Mouse (Mus musculus) liver, embryonic 15.5 days (tissue): ENCODE results near the gene Akr1c13. TPM values are rescaled to one million over a fixed set of nuclear protein-coding genes. Genes with fewer than 3 reads are reported as not detected.
"Not testable (repeated sequence)": the region's sequence is repeated elsewhere in the genome, so short reads cannot be mapped to it uniquely, and the experiment has no call there.

ENCODE experiments used
- ATAC-seq: fragments of 200-750 bp; cut with Nextera tagmentation; 2 replicates; pipeline ENCODE4 v1.8.0; 2017; ENCODE audit warnings: moderate number of reproducible peaks, mild to moderate bottlenecking, moderate library complexity; ENCODE audit not compliant: insufficient read depth
- H3K27ac ChIP-seq: fragments of 300-500 bp; sonication (generic); replicated peaks from 2 replicates; pipeline ENCODE4 v1.5.1; 2015; ENCODE audit warnings: mild to moderate bottlenecking, inconsistent platforms
- H3K27me3 ChIP-seq: fragments of 300-500 bp; sonication (generic); 2 replicates; pipeline ENCODE4 v1.6.1; 2015; ENCODE audit warnings: mild to moderate bottlenecking, inconsistent platforms
- H3K36me3 ChIP-seq: fragments of 300-500 bp; sonication (generic); replicated peaks from 2 replicates; pipeline ENCODE4 v1.6.1; 2015; ENCODE audit warnings: moderate library complexity, mild to moderate bottlenecking, inconsistent platforms
- H3K4me1 ChIP-seq: fragments of 300-500 bp; sonication (generic); replicated peaks from 2 replicates; pipeline ENCODE4 v1.6.1; 2015; ENCODE audit warnings: inconsistent platforms
- H3K4me2 ChIP-seq: fragments of 300-500 bp; sonication (generic); 2 replicates; pipeline ENCODE4 v1.6.1; 2015; ENCODE audit warnings: moderate library complexity, mild to moderate bottlenecking, inconsistent platforms
- H3K4me3 ChIP-seq: fragments of 300-500 bp; sonication (generic); replicated peaks from 2 replicates; pipeline ENCODE4 v1.5.1; 2015; ENCODE audit warnings: mild to moderate bottlenecking, inconsistent platforms
- H3K9ac ChIP-seq: fragments of 300-500 bp; sonication (generic); 2 replicates; pipeline ENCODE4 v1.6.1; 2015; ENCODE audit warnings: moderate library complexity, mild to moderate bottlenecking, inconsistent platforms
- H3K9me3 ChIP-seq: fragments of 300-500 bp; sonication (generic); replicated peaks from 2 replicates; pipeline ENCODE4 v1.6.1; 2016; ENCODE audit warnings: inconsistent platforms
- WGBS: fragments of 180-500 bp; shearing (Covaris S2); methylation state at CpG from one replicate; pipeline ENCODE4 v1.1.7; 2015; ENCODE audit warnings: mixed read lengths; ENCODE audit not compliant: insufficient replicate concordance; 5-methylcytosine and 5-hydroxymethylcytosine counted together
- polyA plus RNA-seq: library from polyadenylated mRNA; unstranded; fragments of >200 nt; fragmentation: Nextera tagmentation; extraction: Ambion mirVana; gene quantifications from 2 replicates; pipeline ENCODE4 v1.2.1, GENCODE M21; 2015

Gene Akr1c13
- polyA plus RNA-seq = 44.6 and 46.3 TPM in 2 replicates

DNA sequence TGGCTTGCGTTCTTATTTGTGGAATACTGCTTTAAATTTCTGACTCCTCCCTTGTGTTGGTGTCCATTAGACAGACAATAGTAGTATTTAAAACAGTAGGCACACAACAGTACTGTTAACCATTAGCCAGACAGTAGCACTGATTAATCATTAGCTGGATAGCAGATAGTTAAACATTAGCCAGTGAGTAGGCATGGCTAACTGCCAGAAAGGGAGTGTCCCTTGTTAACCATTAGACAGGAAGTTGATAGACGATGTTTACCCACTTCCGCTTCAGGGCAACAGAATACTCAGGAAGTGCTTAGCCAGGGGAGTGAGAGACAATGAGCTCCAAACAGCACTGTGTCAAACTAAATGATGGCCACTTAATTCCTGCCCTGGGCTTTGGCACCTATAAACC lies at the start of gene Akr1c13:
Gene Akr1c13, plus strand, starts transcription at position 247 of the 400 bp plus-strand sequence.
- peak within 1 kb of the TSS; percentile 43 for H3K4me2 ChIP-seq
- WGBS = 28% methylated on average over 3 of the region's 3 CpGs
- peak; percentile 78 for ATAC-seq
- peak within 1 kb of the TSS; percentile 28 for H3K4me3 ChIP-seq
- no peaks in the 10 kb centered on the region for H3K9me3 ChIP-seq
- H3K27me3 ChIP-seq = no peaks in the 10 kb centered on the region
- H3K27ac ChIP-seq = no peak within 1 kb of the TSS
- no peaks in the 10 kb centered on the region for H3K4me1 ChIP-seq
- no peak within 1 kb of the TSS for H3K9ac ChIP-seq
- no peaks in the 10 kb centered on the region for H3K36me3 ChIP-seq

DNA sequence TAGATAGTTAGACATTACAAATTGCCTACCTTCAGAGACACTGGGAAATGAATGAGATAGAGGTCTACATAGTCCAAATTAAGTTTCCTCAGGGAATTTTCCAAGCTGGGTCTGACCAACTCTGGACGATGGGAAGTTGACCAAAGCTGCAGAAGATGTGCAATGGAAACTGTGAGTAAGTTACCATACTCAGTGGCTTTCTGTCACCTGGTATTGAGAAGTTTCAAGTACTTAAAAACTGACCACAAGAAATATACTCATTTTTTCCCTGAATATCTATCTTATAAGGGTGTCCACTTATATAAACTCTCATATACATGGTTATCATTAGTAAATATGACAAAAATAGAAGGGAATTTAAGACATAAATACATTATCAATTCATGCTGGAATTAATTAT lies 46.7 kb upstream of the Akr1c13 start:
- WGBS = 26% methylated on average over 1 of the region's 1 CpGs
- no peaks in the 10 kb centered on the region for H3K9me3 ChIP-seq
- H3K4me1 ChIP-seq = no peaks in the 10 kb centered on the region
- no peak overlapping the region for H3K27ac ChIP-seq
- no peak overlapping the region for H3K4me2 ChIP-seq
- no peak for ATAC-seq
- H3K36me3 ChIP-seq = no peaks in the 10 kb centered on the region
- no peaks in the 10 kb centered on the region for H3K27me3 ChIP-seq
- H3K9ac ChIP-seq = no peak overlapping the region
- no peak overlapping the region for H3K4me3 ChIP-seq

DNA sequence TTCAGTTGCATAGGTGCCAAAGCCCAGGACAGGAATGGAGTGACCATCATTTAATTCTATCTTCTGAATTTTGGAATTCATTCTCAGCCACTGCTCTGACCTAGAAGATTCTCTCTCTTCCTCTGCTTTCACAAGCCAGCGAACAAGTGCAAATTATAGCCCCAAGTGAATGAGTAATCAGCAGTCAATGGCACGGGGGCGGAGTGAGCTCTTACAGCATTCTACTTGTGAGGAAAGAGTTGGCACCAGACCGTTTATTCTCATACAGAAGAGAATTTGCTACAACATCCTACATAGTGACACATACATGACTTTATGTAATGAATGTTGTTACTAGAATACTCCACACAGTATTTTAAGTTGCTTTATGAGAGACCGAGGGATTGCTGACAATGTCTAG lies 40.4 kb upstream of the Akr1c13 start, which contains the start of gene Akr1c18:
Gene Akr1c18, minus strand, starts transcription at position 137 of the 400 bp plus-strand sequence.
- H3K9ac ChIP-seq = no peak within 1 kb of the TSS

DNA sequence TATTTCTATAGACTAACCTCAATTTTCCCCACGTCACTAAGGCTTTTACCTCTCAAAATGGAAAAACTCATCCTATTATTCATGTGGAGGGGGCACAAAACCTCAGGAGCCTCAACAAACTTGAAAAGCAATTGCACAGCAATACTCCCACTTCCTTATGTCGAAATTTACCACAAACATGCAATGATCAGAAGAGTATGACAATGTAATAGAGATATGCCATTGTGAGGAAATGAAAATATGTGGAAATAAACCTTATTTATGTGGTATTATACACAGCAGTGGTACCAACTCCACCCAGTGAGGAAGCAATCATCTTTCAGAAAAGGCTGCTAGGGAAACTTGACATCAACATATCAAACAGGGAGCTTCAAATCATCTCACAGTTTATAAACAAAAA lies 38.0 kb upstream of the Akr1c13 start:
- Histone ChIP-seq H3K27me3 (no peaks in the 10 kb centered on the region), H3K4me3 (no peak overlapping the region), H3K36me3 (no peaks in the 10 kb centered on the region), H3K4me2 (no peak overlapping the region), H3K9me3 (no peaks in the 10 kb centered on the region), H3K4me1 (no peaks in the 10 kb centered on the region), H3K9ac (no peak overlapping the region), H3K27ac (no peak overlapping the region)
- no peak for ATAC-seq
- WGBS = 37% methylated on average over 2 of the region's 2 CpGs

More for the DNA sequence above, 40.4 kb upstream of the Akr1c13 start, which contains the start of gene Akr1c18:
- H3K36me3 ChIP-seq = no peaks in the 10 kb centered on the region
- H3K4me3 ChIP-seq = no peak within 1 kb of the TSS
- no peak for ATAC-seq
- no peaks in the 10 kb centered on the region for H3K27me3 ChIP-seq
- no peaks in the 10 kb centered on the region for H3K9me3 ChIP-seq
- H3K4me2 ChIP-seq = no peak within 1 kb of the TSS
- no peaks in the 10 kb centered on the region for H3K4me1 ChIP-seq
- WGBS = 62% methylated on average over 5 of the region's 5 CpGs
- no peak within 1 kb of the TSS for H3K27ac ChIP-seq

DNA sequence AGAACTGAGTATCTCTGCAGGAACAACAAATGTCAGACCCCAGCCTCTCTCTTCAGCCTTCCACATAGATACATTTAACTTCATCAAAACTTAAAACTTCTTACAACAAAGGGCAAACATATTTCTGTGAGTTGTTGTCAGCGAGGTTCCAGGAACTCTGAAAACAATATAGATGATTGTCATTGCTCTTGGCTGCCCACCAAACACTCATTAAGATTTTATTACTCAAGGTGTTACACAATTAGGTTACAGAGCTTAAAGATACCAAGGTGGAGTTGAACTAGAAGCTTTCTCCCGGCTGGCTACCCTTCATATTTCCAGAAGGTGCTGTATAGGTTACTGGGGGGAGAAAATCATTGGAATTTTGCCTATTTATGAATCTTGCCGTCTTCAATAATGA lies 37.4 kb upstream of the Akr1c13 start:
- Histone ChIP-seq H3K36me3 (no peaks in the 10 kb centered on the region), H3K4me2 (no peak overlapping the region), H3K4me1 (no peaks in the 10 kb centered on the region), H3K9ac (no peak overlapping the region), H3K9me3 (no peaks in the 10 kb centered on the region), H3K27me3 (no peaks in the 10 kb centered on the region), H3K4me3 (no peak overlapping the region), H3K27ac (no peak overlapping the region)
- WGBS = 41% methylated on average over 3 of the region's 3 CpGs
- no peak for ATAC-seq

DNA sequence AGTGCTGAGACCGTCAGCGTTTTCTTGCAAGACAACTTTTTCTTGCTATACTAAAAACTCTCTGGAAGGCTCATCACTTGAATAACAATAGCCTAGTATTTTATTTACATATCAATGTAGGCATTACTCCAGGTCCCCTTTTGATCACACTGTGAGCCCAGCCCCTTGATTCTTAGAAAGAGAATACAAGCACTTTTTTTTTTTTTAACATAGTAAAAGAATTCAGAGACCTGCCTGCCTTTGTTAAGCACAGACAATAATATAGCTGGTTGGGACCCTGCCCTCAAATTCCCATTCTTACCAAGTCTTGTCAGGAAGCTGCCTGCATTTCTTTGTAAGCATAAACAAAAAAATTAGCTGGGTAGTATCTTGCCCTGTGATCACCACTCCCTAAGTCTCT lies 35.7 kb upstream of the Akr1c13 start:
- Histone ChIP-seq H3K27me3 (no peaks in the 10 kb centered on the region), H3K4me1 (no peaks in the 10 kb centered on the region), H3K9ac (no peak overlapping the region), H3K9me3 (no peaks in the 10 kb centered on the region), H3K27ac (no peak overlapping the region), H3K36me3 (no peaks in the 10 kb centered on the region), H3K4me3 (no peak overlapping the region), H3K4me2 (no peak overlapping the region)
- ATAC-seq = no peak
- 77% methylated on average over 2 of the region's 2 CpGs for WGBS

DNA sequence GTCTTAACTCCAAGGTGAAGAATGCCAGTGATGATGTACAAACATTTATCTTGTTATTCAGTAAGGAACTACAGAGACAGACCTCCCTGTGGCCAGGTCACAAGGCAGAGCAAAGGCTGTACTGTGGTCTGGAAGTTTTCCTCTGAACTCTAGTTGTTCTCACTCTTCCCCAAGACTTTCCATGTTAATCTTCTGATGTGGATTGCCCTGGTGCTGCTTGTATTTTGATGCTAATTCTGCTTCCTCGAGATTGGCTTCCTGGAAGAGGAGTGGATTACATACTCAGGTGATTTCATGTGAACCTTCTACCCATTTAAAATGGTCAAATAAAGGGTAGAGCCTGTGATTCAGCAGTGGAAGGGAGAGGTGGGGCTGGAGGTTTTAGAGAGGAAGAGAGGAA lies 22.9 kb upstream of the Akr1c13 start:
- ATAC-seq = no peak
- no peak overlapping the region for H3K4me2 ChIP-seq
- no peaks in the 10 kb centered on the region for H3K9me3 ChIP-seq
- WGBS = 26% methylated on average over 1 of the region's 1 CpGs
- no peaks in the 10 kb centered on the region for H3K27me3 ChIP-seq
- H3K9ac ChIP-seq = no peak overlapping the region
- no peak overlapping the region for H3K4me3 ChIP-seq
- H3K36me3 ChIP-seq = no peaks in the 10 kb centered on the region
- no peaks in the 10 kb centered on the region for H3K4me1 ChIP-seq
- no peak overlapping the region for H3K27ac ChIP-seq

DNA sequence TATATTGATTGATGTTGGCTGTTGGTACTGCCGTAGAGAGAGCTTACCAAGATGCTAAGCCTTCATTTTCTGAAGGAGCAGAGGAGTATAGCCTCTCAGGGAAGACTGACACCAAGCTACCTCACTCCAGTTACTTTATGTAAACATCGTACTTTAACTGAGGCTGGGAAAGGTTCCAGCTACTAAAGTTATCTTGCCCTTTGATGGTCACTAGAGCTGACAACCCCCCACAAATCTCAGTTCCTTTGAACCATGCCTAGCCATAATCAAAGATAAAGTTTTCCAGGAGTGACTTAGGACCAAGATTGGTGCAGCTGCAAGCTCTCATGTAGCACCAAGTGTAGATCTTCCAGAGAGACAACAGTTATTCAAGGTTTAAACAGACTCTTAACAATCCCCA lies 18.0 kb upstream of the Akr1c13 start:
- no peak overlapping the region for H3K4me2 ChIP-seq
- H3K9me3 ChIP-seq = no peaks in the 10 kb centered on the region
- 49% methylated on average over 2 of the region's 2 CpGs for WGBS
- no peak overlapping the region for H3K4me3 ChIP-seq
- no peak overlapping the region for H3K27ac ChIP-seq
- no peak for ATAC-seq
- H3K9ac ChIP-seq = no peak overlapping the region
- H3K27me3 ChIP-seq = no peaks in the 10 kb centered on the region
- no peaks in the 10 kb centered on the region for H3K36me3 ChIP-seq
- no peaks in the 10 kb centered on the region for H3K4me1 ChIP-seq

DNA sequence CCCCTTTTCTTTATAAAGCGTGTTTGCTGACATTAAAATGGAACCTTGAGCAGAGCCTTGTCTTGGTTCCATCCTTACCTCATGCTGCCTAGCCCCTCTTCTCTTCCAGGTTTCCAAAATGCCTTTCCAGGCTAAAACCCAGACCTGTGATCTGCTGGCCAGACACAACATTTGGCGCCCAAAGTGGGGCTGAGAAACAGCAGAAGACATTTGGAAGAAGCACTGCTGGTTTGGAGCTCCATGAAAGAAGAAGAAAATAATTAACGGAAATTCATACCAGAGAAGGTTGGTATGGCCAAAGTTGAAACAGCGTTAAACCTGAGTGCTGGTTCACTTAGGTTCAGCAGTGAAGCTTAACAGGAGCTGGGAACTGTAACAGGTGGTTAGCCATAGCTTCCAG lies 9.6 kb upstream of the Akr1c13 start:
- H3K4me2 ChIP-seq, H3K9me3 ChIP-seq, H3K4me1 ChIP-seq, H3K27me3 ChIP-seq, H3K36me3 ChIP-seq, H3K27ac ChIP-seq, ATAC-seq, H3K9ac ChIP-seq, H3K4me3 ChIP-seq: not testable (repeated sequence)
- 72% methylated on average over 4 of the region's 4 CpGs for WGBS

DNA sequence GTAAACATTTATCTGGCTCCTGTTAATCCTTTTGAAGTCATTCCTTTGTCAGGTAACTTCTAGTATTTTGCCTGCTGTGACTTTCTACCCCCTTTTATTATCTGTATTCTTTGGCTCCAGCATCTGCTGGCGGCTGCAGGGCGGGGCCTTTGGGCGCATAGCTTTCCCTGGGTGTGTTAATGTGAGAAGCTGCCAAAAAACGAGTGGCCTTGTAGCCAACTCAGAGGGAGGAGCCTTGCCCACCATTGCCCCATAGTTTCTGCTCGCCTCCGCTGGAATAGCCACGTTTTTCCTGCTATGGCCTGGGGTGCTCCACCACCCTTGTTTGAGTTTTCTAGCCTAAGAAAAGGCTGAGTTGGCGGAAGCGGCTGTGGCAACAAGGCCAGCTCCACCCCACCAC lies 7.8 kb upstream of the Akr1c13 start:
- no peak overlapping the region for H3K9ac ChIP-seq
- no peaks in the 10 kb centered on the region for H3K9me3 ChIP-seq
- H3K27me3 ChIP-seq = no peaks in the 10 kb centered on the region
- no peaks in the 10 kb centered on the region for H3K36me3 ChIP-seq
- H3K27ac ChIP-seq = no peak overlapping the region
- H3K4me3 ChIP-seq = no peak overlapping the region
- H3K4me1 ChIP-seq = no peaks in the 10 kb centered on the region
- ATAC-seq = no peak
- WGBS = 62% methylated on average over 9 of the region's 9 CpGs
- H3K4me2 ChIP-seq = no peak overlapping the region

DNA sequence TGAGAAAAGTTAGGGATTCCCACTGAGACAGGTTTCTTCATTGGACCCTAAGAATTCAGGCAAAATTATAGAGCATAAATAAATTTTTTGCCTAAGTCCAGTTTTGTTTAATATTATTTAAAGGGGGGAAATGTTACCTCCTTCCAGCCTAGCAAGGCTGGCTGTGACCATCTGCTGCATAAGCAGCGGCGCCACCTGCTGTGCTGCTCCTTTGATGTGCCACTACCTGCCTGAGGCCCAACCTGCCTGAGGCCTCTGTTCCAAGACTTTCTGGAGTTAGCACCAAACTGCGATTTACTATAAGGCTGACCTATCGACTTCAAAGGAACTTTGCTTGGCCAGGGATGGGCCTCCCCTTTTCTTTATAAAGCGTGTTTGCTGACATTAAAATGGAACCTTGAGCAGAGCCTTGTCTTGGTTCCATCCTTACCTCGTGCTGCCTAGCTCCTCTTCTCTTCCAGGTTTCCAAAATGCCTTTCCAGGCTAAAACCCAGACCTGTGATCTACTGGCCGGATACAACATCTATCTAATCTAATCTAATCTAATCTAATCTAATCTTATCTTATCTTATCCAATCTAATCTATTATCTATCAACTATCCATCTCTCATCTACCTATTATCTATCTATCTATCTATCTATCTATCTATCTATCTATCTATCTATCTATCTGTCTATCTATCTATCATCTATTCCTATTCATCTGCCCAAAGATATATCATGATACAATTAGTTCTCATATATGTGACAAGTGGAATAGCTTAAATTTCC lies 4.1 kb upstream of the Akr1c13 start:
- H3K27me3 ChIP-seq, ATAC-seq, H3K4me3 ChIP-seq, H3K4me1 ChIP-seq, H3K27ac ChIP-seq, H3K9me3 ChIP-seq, H3K36me3 ChIP-seq, H3K9ac ChIP-seq, H3K4me2 ChIP-seq: not testable (repeated sequence)
- WGBS = 69% methylated on average over 7 of the region's 7 CpGs

DNA sequence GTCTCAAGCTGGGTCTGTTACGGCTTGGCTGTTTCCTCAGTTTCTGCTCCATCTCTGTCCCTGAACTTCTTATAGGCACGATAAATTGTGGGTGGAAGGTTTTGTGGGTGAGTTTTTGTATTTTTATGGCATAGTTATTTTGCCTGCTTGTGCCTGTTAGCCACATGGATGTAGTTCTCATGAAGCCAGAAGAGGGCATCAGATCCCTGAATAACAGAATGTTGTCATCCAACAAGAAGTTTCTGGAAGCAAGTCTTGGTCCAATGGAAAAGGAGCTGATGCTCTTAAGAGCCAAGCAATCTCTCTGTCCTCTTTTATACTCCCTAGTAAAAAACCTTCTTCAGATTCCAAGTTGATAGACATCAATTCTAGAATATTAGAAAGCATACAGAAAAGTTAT lies 2.8 kb upstream of the Akr1c13 start:
- no peaks in the 10 kb centered on the region for H3K9me3 ChIP-seq
- no peak overlapping the region for H3K27ac ChIP-seq
- H3K27me3 ChIP-seq = no peaks in the 10 kb centered on the region
- ATAC-seq = no peak
- 64% methylated on average over 2 of the region's 2 CpGs for WGBS
- no peaks in the 10 kb centered on the region for H3K4me1 ChIP-seq
- no peak overlapping the region for H3K4me3 ChIP-seq
- H3K4me2 ChIP-seq = no peak overlapping the region
- no peak overlapping the region for H3K9ac ChIP-seq
- no peaks in the 10 kb centered on the region for H3K36me3 ChIP-seq
